Mouse (Mus musculus): ENCODE results near the gene Olfr344. TPM values are rescaled to one million over a fixed set of nuclear protein-coding genes. Genes with fewer than 3 reads are reported as not detected.

Gene Olfr344
- under 1 TPM in 1 of 2 experiments, not detected in 1; 0.04 TPM for total RNA-seq (2023)

DNA sequence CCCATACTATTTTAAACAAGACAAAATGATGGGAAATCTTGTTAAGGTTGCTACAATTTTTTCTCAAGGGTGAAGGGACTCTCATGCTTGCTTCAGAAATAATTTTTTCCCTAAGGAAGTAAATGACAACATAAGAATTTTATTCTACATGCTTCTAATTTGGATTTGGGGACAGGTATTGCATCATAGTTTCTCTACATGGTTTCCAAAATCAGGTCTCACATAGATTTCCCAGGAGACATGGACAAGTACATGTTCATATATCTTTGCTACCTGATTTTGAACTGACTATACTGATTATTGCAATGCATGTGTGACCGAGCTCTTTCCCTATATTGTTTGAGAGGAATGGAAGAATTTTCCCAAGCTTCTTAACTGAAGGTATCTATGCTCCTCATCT lies at the start of gene Olfr344:
Gene Olfr344 (plus strand): TSS at position 301 of the 400 bp plus-strand sequence.

DNA sequence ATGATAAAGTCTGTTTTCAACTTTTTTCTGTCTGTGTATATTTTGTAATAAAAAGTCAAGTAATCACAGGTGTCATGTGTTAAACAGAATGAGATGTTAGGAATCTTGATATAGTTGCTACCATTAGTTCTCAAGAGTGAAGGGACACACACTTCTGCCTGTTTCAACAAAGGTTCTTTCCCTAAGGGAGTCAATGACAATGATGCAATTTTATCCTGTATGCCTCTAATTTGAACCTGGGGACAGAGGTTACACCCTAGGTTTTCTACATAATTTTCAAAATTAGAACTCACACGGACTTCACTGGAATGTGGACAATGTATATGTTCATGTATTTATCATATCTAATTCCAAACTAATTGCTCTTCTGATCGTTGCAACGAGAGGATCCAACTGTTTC lies 41.8 kb upstream of the Olfr344 start, which contains the start of gene Olfr342:
Gene Olfr342 (plus strand): TSS at position 301 of the 400 bp plus-strand sequence.

Other genes with a start within 250 kb of the Olfr344 start
- gene Olfr338, start 193.1 kb upstream of the Olfr344 start, total RNA-seq (2023): under 1 TPM; 0.07 to 0.09 TPM
- not detected for gene Olfr339, start 147.7 kb upstream of the Olfr344 start, total RNA-seq (2023)
- gene Olfr340, start 114.1 kb upstream of the Olfr344 start, total RNA-seq (2023): not detected
- gene Olfr341, start 84.2 kb upstream of the Olfr344 start, total RNA-seq (2023): not detected
- gene Olfr342, start 41.7 kb upstream of the Olfr344 start, total RNA-seq (2023): not detected
- gene Olfr345, start 73.4 kb downstream of the Olfr344 start, total RNA-seq (2023): not detected
- not detected for gene Olfr346, start 119.1 kb downstream of the Olfr344 start, total RNA-seq (2023)
- gene Olfr347, start 165.2 kb downstream of the Olfr344 start, total RNA-seq (2023): not detected
- gene Olfr348, start 217.6 kb downstream of the Olfr344 start, total RNA-seq (2023): not detected
- not detected for gene Olfr50, start 223.9 kb downstream of the Olfr344 start, total RNA-seq (2023)

Data from neutrophil, adult 59 days (primary cell).